Mouse (Mus musculus): ENCODE measurements around the gene 9130023H24Rik. TPM values are rescaled to one million over a fixed set of nuclear protein-coding genes. Genes with fewer than 3 reads are reported as not detected.

Gene 9130023H24Rik
- total RNA-seq, 4 experiments from 2014 or later, result 8.8 to 11.7 (median 9.9) TPM

Other genes starting within 250 kb of the 9130023H24Rik start
- gene Pycard, start 244.2 kb downstream of the 9130023H24Rik start, total RNA-seq (2022), result 1 to 10 TPM; 4.0 to 5.8 (median 4.5) TPM
- gene Trim72, start 234.1 kb downstream of the 9130023H24Rik start, total RNA-seq (2022), result under 1 TPM in 3 of 4 experiments, not detected in 1; 0.12 to 0.31 (median 0.24) TPM
- gene Itgam, start 175.4 kb downstream of the 9130023H24Rik start, total RNA-seq (2022), result 1 to 10 TPM; 5.6 to 6.9 (median 6.4) TPM
- gene Gm49368, start 175.3 kb downstream of the 9130023H24Rik start, total RNA-seq (2022), result under 1 TPM in 1 of 4 experiments, not detected in 3; 0.11 TPM
- 1 to 10 TPM; 1.6 to 9.6 (median 5.1) TPM for gene Itgax, start 108.5 kb downstream of the 9130023H24Rik start, total RNA-seq (2022)
- gene Itgad, start 83.7 kb downstream of the 9130023H24Rik start, total RNA-seq (2022), result under 1 TPM in 2 of 4 experiments, not detected in 2; 0.40 to 0.46 TPM
- gene Cox6a2, start 31.6 kb downstream of the 9130023H24Rik start, total RNA-seq (2022), result 1 to 10 TPM in 2 of 4 experiments, not detected in 2; 4.1 to 5.3 TPM
- 10 to 100 TPM; 23.2 to 30.2 (median 24.4) TPM for gene Armc5, start 689 bp downstream of the 9130023H24Rik start, total RNA-seq (2022)
- gene Tgfb1i1, start 8.8 kb upstream of the 9130023H24Rik start, total RNA-seq (2022), result 10 to 100 TPM; 17.0 to 24.2 (median 20.5) TPM
- gene Slc5a2, start 27.6 kb upstream of the 9130023H24Rik start, total RNA-seq (2022), result not detected
- gene BC017158, start 60.1 kb upstream of the 9130023H24Rik start, total RNA-seq (2022), result 10 to 100 TPM; 33.0 to 64.0 (median 46.6) TPM
- gene Rgs10, start 180.7 kb upstream of the 9130023H24Rik start, total RNA-seq (2022), result 10 to 100 TPM; 10.8 to 15.5 (median 12.3) TPM
- 100 to 1,000 TPM in 2 of 4 experiments, 10 to 100 TPM in 2; 95.2 to 109 (median 102) TPM for gene Tial1, start 223.7 kb upstream of the 9130023H24Rik start, total RNA-seq (2022)

Data from adrenal gland, adult 8-10 months (tissue).